Mouse (Mus musculus): ENCODE measurements around the gene Stard13. TPM values are rescaled to one million over a fixed set of nuclear protein-coding genes. Genes with fewer than 3 reads are reported as not detected.

Stard13 gene
- polyA plus RNA-seq, 1 experiment from 2014 or later = 20.6 TPM

GRCm38 (mm10) chr5:151210060-151210459 is 23.6 kb downstream of the Stard13 start:
- Histone ChIP-seq H3K4me3 (ENCODE audit: low read length) (no peak overlapping the region), H3K27ac (ENCODE audit: low read length) (no peak overlapping the region), H3K9ac (ENCODE audit: low read length) (no peak overlapping the region), H3K9me3 (ENCODE audit: control insufficient read depth, low read length) (no peaks in the 10 kb centered on the region), H3K27me3 (ENCODE audit: control insufficient read depth, insufficient read depth, low read depth, low read length) (no peaks in the 10 kb centered on the region), H3K4me1 (replicated peaks; ENCODE audit: control insufficient read depth, insufficient read depth, low read length) (no peaks in the 10 kb centered on the region), H3K36me3 (ENCODE audit: control insufficient read depth, insufficient read depth, low read length) (no peaks in the 10 kb centered on the region), H3K4me2 (ENCODE audit: low read depth, low read length) (no peak overlapping the region)
- no peak for ATAC-seq (ENCODE audit: low read depth)
- WGBS = 65% methylated on average over 2 of the region's 2 CpGs

- ATAC-seq (ENCODE audit: low read depth) = no peak
- H3K9me3 ChIP-seq (ENCODE audit: control insufficient read depth, low read length) = no peaks in the 10 kb centered on the region
- H3K9ac ChIP-seq (ENCODE audit: low read length) = no peak overlapping the region
Observed at GRCm38 (mm10) chr5:151205017-151205416, 28.6 kb downstream of the Stard13 start.

GRCm38 (mm10) chr5:151202925-151203324 is 30.7 kb downstream of the Stard13 start:
- Histone ChIP-seq H3K4me1 (replicated peaks; ENCODE audit: control insufficient read depth, insufficient read depth, low read length) (0 out of 2 replicates have a peak, but pooled peaks cover 2% of the 10 kb centered on the region), H3K4me2 (ENCODE audit: low read depth, low read length) (no peak overlapping the region), H3K27ac (ENCODE audit: low read length) (peak overlapping the region; percentile 1; the same call in 1 of the 2 replicates), H3K4me3 (ENCODE audit: low read length) (no peak overlapping the region), H3K9ac (ENCODE audit: low read length) (no peak overlapping the region), H3K36me3 (ENCODE audit: control insufficient read depth, insufficient read depth, low read length) (no peaks in the 10 kb centered on the region), H3K9me3 (ENCODE audit: control insufficient read depth, low read length) (no peaks in the 10 kb centered on the region), H3K27me3 (ENCODE audit: control insufficient read depth, insufficient read depth, low read depth, low read length) (no peaks in the 10 kb centered on the region)
- ATAC-seq (ENCODE audit: low read depth) = peak; percentile 54; the same call in 1 of the 2 replicates
- WGBS = 32% methylated on average over 5 of the region's 5 CpGs

More at GRCm38 (mm10) chr5:151205017-151205416, 28.6 kb downstream of the Stard13 start:
- H3K4me1 ChIP-seq (replicated peaks; ENCODE audit: control insufficient read depth, insufficient read depth, low read length) = 0 out of 2 replicates have a peak, but pooled peaks cover 2% of the 10 kb centered on the region
- no peaks in the 10 kb centered on the region for H3K36me3 ChIP-seq (ENCODE audit: control insufficient read depth, insufficient read depth, low read length)
- WGBS = 85% methylated on average over 4 of the region's 4 CpGs
- H3K4me3 ChIP-seq (ENCODE audit: low read length) = no peak overlapping the region
- H3K27ac ChIP-seq (ENCODE audit: low read length) = no peak overlapping the region
- H3K27me3 ChIP-seq (ENCODE audit: control insufficient read depth, insufficient read depth, low read depth, low read length) = no peaks in the 10 kb centered on the region
- no peak overlapping the region for H3K4me2 ChIP-seq (ENCODE audit: low read depth, low read length)

- WGBS = 81% methylated on average over 3 of the region's 3 CpGs
- no peak for ATAC-seq (ENCODE audit: low read depth)
- no peak overlapping the region for H3K4me3 ChIP-seq (ENCODE audit: low read length)
Observed at GRCm38 (mm10) chr5:151201220-151201619, 32.4 kb downstream of the Stard13 start.

GRCm38 (mm10) chr5:151199235-151199634 is 34.4 kb downstream of the Stard13 start:
- peak; percentile 68 for ATAC-seq (ENCODE audit: low read depth)

More at GRCm38 (mm10) chr5:151201220-151201619, 32.4 kb downstream of the Stard13 start:
- Histone ChIP-seq H3K27me3 (ENCODE audit: control insufficient read depth, insufficient read depth, low read depth, low read length) (no peaks in the 10 kb centered on the region), H3K9ac (ENCODE audit: low read length) (no peak overlapping the region), H3K9me3 (ENCODE audit: control insufficient read depth, low read length) (no peaks in the 10 kb centered on the region), H3K4me1 (replicated peaks; ENCODE audit: control insufficient read depth, insufficient read depth, low read length) (peaks cover 5% of the 10 kb centered on the region; the same call in 1 of the 2 replicates), H3K4me2 (ENCODE audit: low read depth, low read length) (no peak overlapping the region), H3K36me3 (ENCODE audit: control insufficient read depth, insufficient read depth, low read length) (no peaks in the 10 kb centered on the region), H3K27ac (ENCODE audit: low read length) (no peak overlapping the region)

GRCm38 (mm10) chr5:151196603-151197272 is 36.9 kb downstream of the Stard13 start:
- no peak overlapping the region for H3K4me2 ChIP-seq (ENCODE audit: low read depth, low read length)
- H3K27me3 ChIP-seq (ENCODE audit: control insufficient read depth, insufficient read depth, low read depth, low read length) = no peaks in the 10 kb centered on the region
- H3K9me3 ChIP-seq (ENCODE audit: control insufficient read depth, low read length) = no peaks in the 10 kb centered on the region
- WGBS = 33% methylated on average over 13 of the region's 13 CpGs
- H3K27ac ChIP-seq (ENCODE audit: low read length) = no peak overlapping the region
- ATAC-seq (ENCODE audit: low read depth) = no peak
- no peaks in the 10 kb centered on the region for H3K36me3 ChIP-seq (ENCODE audit: control insufficient read depth, insufficient read depth, low read length)
- H3K4me3 ChIP-seq (ENCODE audit: low read length) = no peak overlapping the region
- peaks cover 7% of the 10 kb centered on the region; the same call in 1 of the 2 replicates for H3K4me1 ChIP-seq (replicated peaks; ENCODE audit: control insufficient read depth, insufficient read depth, low read length)
- no peak overlapping the region for H3K9ac ChIP-seq (ENCODE audit: low read length)

More at GRCm38 (mm10) chr5:151199235-151199634, 34.4 kb downstream of the Stard13 start:
- Histone ChIP-seq H3K27ac (ENCODE audit: low read length) (peak overlapping the region; percentile 12; the same call in 1 of the 2 replicates), H3K4me1 (replicated peaks; ENCODE audit: control insufficient read depth, insufficient read depth, low read length) (peaks cover 5% of the 10 kb centered on the region; the same call in 1 of the 2 replicates), H3K9ac (ENCODE audit: low read length) (no peak overlapping the region), H3K9me3 (ENCODE audit: control insufficient read depth, low read length) (no peaks in the 10 kb centered on the region), H3K4me3 (ENCODE audit: low read length) (no peak overlapping the region), H3K27me3 (ENCODE audit: control insufficient read depth, insufficient read depth, low read depth, low read length) (no peaks in the 10 kb centered on the region), H3K4me2 (ENCODE audit: low read depth, low read length) (no peak overlapping the region), H3K36me3 (ENCODE audit: control insufficient read depth, insufficient read depth, low read length) (no peaks in the 10 kb centered on the region)
- 69% methylated on average over 3 of the region's 3 CpGs for WGBS

- H3K9ac ChIP-seq (ENCODE audit: low read length) = no peak overlapping the region
- H3K4me1 ChIP-seq (replicated peaks; ENCODE audit: control insufficient read depth, insufficient read depth, low read length) = peaks cover 9% of the 10 kb centered on the region; the same call in 1 of the 2 replicates
- H3K36me3 ChIP-seq (ENCODE audit: control insufficient read depth, insufficient read depth, low read length) = no peaks in the 10 kb centered on the region
- no peaks in the 10 kb centered on the region for H3K9me3 ChIP-seq (ENCODE audit: control insufficient read depth, low read length)
- WGBS = 32% methylated on average over 3 of the region's 3 CpGs
- ATAC-seq (ENCODE audit: low read depth) = peak; percentile 44
- H3K27me3 ChIP-seq (ENCODE audit: control insufficient read depth, insufficient read depth, low read depth, low read length) = no peaks in the 10 kb centered on the region
- H3K27ac ChIP-seq (ENCODE audit: low read length) = no peak overlapping the region
- no peak overlapping the region for H3K4me3 ChIP-seq (ENCODE audit: low read length)
- H3K4me2 ChIP-seq (ENCODE audit: low read depth, low read length) = no peak overlapping the region
Observed at GRCm38 (mm10) chr5:151193885-151194520, 39.6 kb downstream of the Stard13 start.

GRCm38 (mm10) chr5:151192266-151192665 is 41.4 kb downstream of the Stard13 start:
- Histone ChIP-seq H3K27me3 (ENCODE audit: control insufficient read depth, insufficient read depth, low read depth, low read length) (no peaks in the 10 kb centered on the region), H3K9me3 (ENCODE audit: control insufficient read depth, low read length) (no peaks in the 10 kb centered on the region), H3K4me3 (ENCODE audit: low read length) (no peak overlapping the region), H3K9ac (ENCODE audit: low read length) (no peak overlapping the region), H3K4me1 (replicated peaks; ENCODE audit: control insufficient read depth, insufficient read depth, low read length) (peaks cover 9% of the 10 kb centered on the region; the same call in 1 of the 2 replicates), H3K4me2 (ENCODE audit: low read depth, low read length) (no peak overlapping the region), H3K27ac (ENCODE audit: low read length) (no peak overlapping the region), H3K36me3 (ENCODE audit: control insufficient read depth, insufficient read depth, low read length) (no peaks in the 10 kb centered on the region)
- ATAC-seq (ENCODE audit: low read depth) = no peak
- WGBS = 58% methylated on average over 2 of the region's 2 CpGs

GRCm38 (mm10) chr5:151190764-151191163 is 42.9 kb downstream of the Stard13 start:
- H3K27ac ChIP-seq (ENCODE audit: low read length) = no peak overlapping the region
- H3K4me3 ChIP-seq (ENCODE audit: low read length) = no peak overlapping the region
- H3K4me1 ChIP-seq (replicated peaks; ENCODE audit: control insufficient read depth, insufficient read depth, low read length) = peaks cover 6% of the 10 kb centered on the region; the same call in 1 of the 2 replicates
- WGBS = 66% methylated on average over 5 of the region's 5 CpGs
- H3K27me3 ChIP-seq (ENCODE audit: control insufficient read depth, insufficient read depth, low read depth, low read length) = no peaks in the 10 kb centered on the region
- H3K9me3 ChIP-seq (ENCODE audit: control insufficient read depth, low read length) = no peaks in the 10 kb centered on the region
- H3K4me2 ChIP-seq (ENCODE audit: low read depth, low read length) = peak overlapping the region; percentile 85
- H3K36me3 ChIP-seq (ENCODE audit: control insufficient read depth, insufficient read depth, low read length) = no peaks in the 10 kb centered on the region
- no peak for ATAC-seq (ENCODE audit: low read depth)
- no peak overlapping the region for H3K9ac ChIP-seq (ENCODE audit: low read length)
